26 mouse cellular contexts compared by ENCODE assay signal in the genomic region with DNA sequence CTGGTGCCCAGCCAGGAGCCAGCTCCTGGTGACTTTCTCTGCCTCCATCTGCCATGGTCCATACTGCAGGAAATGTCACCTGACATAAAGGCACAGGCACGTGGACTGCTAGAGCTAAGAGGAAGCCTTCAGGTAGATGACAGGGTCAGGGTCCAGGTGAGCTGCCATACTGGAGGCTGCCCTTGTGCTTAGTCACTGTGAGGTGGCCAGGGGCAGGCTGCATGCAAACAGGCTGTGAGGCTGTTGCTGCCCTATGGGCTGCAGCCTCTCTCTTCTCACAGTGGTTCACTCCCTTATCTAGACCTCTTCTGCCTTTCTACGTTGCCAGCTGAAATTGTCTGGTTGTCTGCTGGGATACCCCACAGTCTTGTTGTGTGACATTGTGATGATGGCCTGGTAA. TPM values are rescaled to one million over a fixed set of nuclear protein-coding genes. Genes with fewer than 3 reads are reported as not detected.
DNase-seq lines count a peak whose midpoint lies in the region; ATAC-seq and TF ChIP-seq lines count a peak whose summit lies in the region.
"Had no signal": no experiment of that assay in that cellular context is flagged by ENCODE, and none has a peak within 500 bp of the region (broad histone marks: within the 10 kb centered on the region; RNA-seq: fewer than 3 reads in every experiment).

No protein-coding gene starts in this region.

- no peaks in the 10 kb centered on the region for H3K27me3 ChIP-seq in liver, embryonic 11.5 days (replicated peaks; ENCODE audit: control insufficient read depth, insufficient read depth, low read length)
- H3K27me3 ChIP-seq in liver, postnatal 0 days (ENCODE audit: insufficient read depth, low read length), result no peaks in the 10 kb centered on the region
- H3K27me3 ChIP-seq in forebrain, postnatal 0 days (ENCODE audit: insufficient read depth, low read length), result no peaks in the 10 kb centered on the region
- H3K27me3 ChIP-seq in forebrain, embryonic 15.5 days, result no peaks in the 10 kb centered on the region
- H3K27me3 ChIP-seq: forebrain, embryonic 12.5 days; heart, embryonic 15.5 days; hindbrain, embryonic 15.5 days; kidney, embryonic 15.5 days; neural tube, embryonic 13.5 days had no signal

- peak; percentile 22 for DNase-seq in gastrocnemius, adult 2 months
- no peak for DNase-seq in gastrocnemius, postnatal 14 days
- no peak for DNase-seq in liver, embryonic 11.5 days (ENCODE audit: low spot score)
- DNase-seq in liver, postnatal 0 days, result no peak
- DNase-seq in forebrain, postnatal 0 days, result no peak
- DNase-seq in layer of hippocampus, adult 8-10 months (ENCODE audit: low spot score in 2 of 2), result no peak
- DNase-seq: adrenal gland, adult 8-10 months; cerebellum, adult 11-12 months; cerebellum, postnatal 14 days; gastrocnemius, postnatal 10 days; heart, adult 11 months; kidney, postnatal 4 days; lung, adult 2 months; lung, postnatal 14 days; right cerebral cortex, adult 18-20 months had no signal

- H3K4me2 ChIP-seq in liver, embryonic 11.5 days, result no peak overlapping the region
- H3K4me2 ChIP-seq in liver, postnatal 0 days (ENCODE audit: low read depth, low read length), result no peak overlapping the region
- no peak overlapping the region for H3K4me2 ChIP-seq in forebrain, postnatal 0 days (ENCODE audit: low read depth)
- no peak overlapping the region for H3K4me2 ChIP-seq in forebrain, embryonic 15.5 days (replicated peaks)
- H3K4me2 ChIP-seq: forebrain, embryonic 12.5 days; heart, embryonic 15.5 days; hindbrain, embryonic 15.5 days; kidney, embryonic 15.5 days; neural tube, embryonic 13.5 days had no signal

- peaks cover 25% of the 10 kb centered on the region for H3K4me1 ChIP-seq in liver, embryonic 11.5 days (replicated peaks; ENCODE audit: control insufficient read depth, insufficient read depth, low read length)
- H3K4me1 ChIP-seq in liver, postnatal 0 days (ENCODE audit: insufficient read depth), result peaks cover 19% of the 10 kb centered on the region
- no peaks in the 10 kb centered on the region for H3K4me1 ChIP-seq in forebrain, postnatal 0 days (ENCODE audit: insufficient read depth)
- H3K4me1 ChIP-seq in forebrain, embryonic 15.5 days, result no peaks in the 10 kb centered on the region
- H3K4me1 ChIP-seq: forebrain, embryonic 12.5 days; hindbrain, embryonic 15.5 days; kidney, embryonic 15.5 days; neural tube, embryonic 13.5 days had no signal

- no peak for TF ChIP-seq CTCF in gastrocnemius, adult 2 months (IDR thresholded peaks at IDR 0.05)
- TF ChIP-seq CTCF in liver, postnatal 0 days (IDR thresholded peaks at IDR 0.05; ENCODE audit: low read depth), result no peak
- TF ChIP-seq CTCF in forebrain, postnatal 0 days (IDR thresholded peaks at IDR 0.05; ENCODE audit: low read depth), result no peak

- TF ChIP-seq EP300 in liver, postnatal 0 days (IDR thresholded peaks at IDR 0.05; ENCODE audit: low read depth), result no peak

- H3K9me3 ChIP-seq in liver, embryonic 11.5 days (ENCODE audit: control insufficient read depth, low read length), result no peaks in the 10 kb centered on the region
- H3K9me3 ChIP-seq in liver, postnatal 0 days (ENCODE audit: low read length), result no peaks in the 10 kb centered on the region
- H3K9me3 ChIP-seq in forebrain, postnatal 0 days (ENCODE audit: low read length), result no peaks in the 10 kb centered on the region
- no peaks in the 10 kb centered on the region for H3K9me3 ChIP-seq in forebrain, embryonic 15.5 days
- H3K9me3 ChIP-seq: forebrain, embryonic 12.5 days; heart, embryonic 15.5 days; hindbrain, embryonic 15.5 days; kidney, embryonic 15.5 days; neural tube, embryonic 13.5 days had no signal

- peak; percentile 71 for ATAC-seq in erythroblast, adult 5-6 weeks (replicated peaks; ENCODE audit: low FRiP score, poor library complexity, severe bottlenecking)
- peak; percentile 56; the same call in 1 of the 2 replicates for ATAC-seq in liver, embryonic 11.5 days (replicated peaks; ENCODE audit: low FRiP score)
- peak; percentile 33 for ATAC-seq in liver, postnatal 0 days
- ATAC-seq in forebrain, postnatal 0 days, result no peak
- no peak for ATAC-seq in forebrain, embryonic 15.5 days (replicated peaks)
- ATAC-seq: activated CD4-positive, CD25-positive, alpha-beta regulatory T cell, adult 4 months; midbrain, embryonic 16.5 days had no signal

- WGBS in liver, embryonic 11.5 days, result 74% methylated on average over 2 of the region's 2 CpGs
- 67% methylated on average over 2 of the region's 2 CpGs for WGBS in liver, postnatal 0 days (ENCODE audit: insufficient replicate concordance)
- WGBS in forebrain, postnatal 0 days, result 91% methylated on average over 2 of the region's 2 CpGs
- 84% methylated on average over 2 of the region's 2 CpGs for WGBS in forebrain, embryonic 15.5 days

- H3K27ac ChIP-seq in gastrocnemius, adult 2 months, result peak overlapping the region; percentile 32
- no peak overlapping the region for H3K27ac ChIP-seq in liver, embryonic 11.5 days (ENCODE audit: low read depth, low read length)
- H3K27ac ChIP-seq in liver, postnatal 0 days (ENCODE audit: low read depth), result no peak overlapping the region
- no peak overlapping the region for H3K27ac ChIP-seq in forebrain, postnatal 0 days (ENCODE audit: low read depth, low read length)
- H3K27ac ChIP-seq in forebrain, embryonic 15.5 days (replicated peaks), result no peak overlapping the region
- H3K27ac ChIP-seq: forebrain, embryonic 12.5 days; heart, embryonic 15.5 days; hindbrain, embryonic 15.5 days; kidney, embryonic 15.5 days; left cerebral cortex, adult 2 months; neural tube, embryonic 13.5 days had no signal

- peaks cover 7% of the 10 kb centered on the region for H3K36me3 ChIP-seq in liver, embryonic 11.5 days (ENCODE audit: control insufficient read depth, insufficient read depth, low read length)
- H3K36me3 ChIP-seq in liver, postnatal 0 days (replicated peaks; ENCODE audit: insufficient read depth, low read length), result peaks cover 28% of the 10 kb centered on the region
- H3K36me3 ChIP-seq in forebrain, postnatal 0 days (ENCODE audit: insufficient read depth), result peaks cover 39% of the 10 kb centered on the region
- peaks cover 18% of the 10 kb centered on the region for H3K36me3 ChIP-seq in forebrain, embryonic 15.5 days

- H3K4me3 ChIP-seq in gastrocnemius, adult 2 months, result no peak overlapping the region
- no peak overlapping the region for H3K4me3 ChIP-seq in liver, embryonic 11.5 days (ENCODE audit: low read depth, low read length)
- H3K4me3 ChIP-seq in liver, postnatal 0 days (ENCODE audit: low read depth, low read length), result no peak overlapping the region
- H3K4me3 ChIP-seq in forebrain, postnatal 0 days (ENCODE audit: low read depth, low read length), result no peak overlapping the region
- no peak overlapping the region for H3K4me3 ChIP-seq in forebrain, embryonic 15.5 days
- H3K4me3 ChIP-seq: forebrain, embryonic 12.5 days; heart, embryonic 15.5 days; hindbrain, embryonic 15.5 days; kidney, embryonic 15.5 days; left cerebral cortex, adult 2 months; myocyte; neural tube, embryonic 13.5 days had no signal

- no peak overlapping the region for H3K9ac ChIP-seq in liver, embryonic 11.5 days (ENCODE audit: low read depth, low read length)
- H3K9ac ChIP-seq in liver, postnatal 0 days (replicated peaks), result no peak overlapping the region
- no peak overlapping the region for H3K9ac ChIP-seq in forebrain, postnatal 0 days
- H3K9ac ChIP-seq in forebrain, embryonic 15.5 days (replicated peaks), result no peak overlapping the region
- H3K9ac ChIP-seq: forebrain, embryonic 12.5 days; heart, embryonic 15.5 days; hindbrain, embryonic 15.5 days; kidney, embryonic 15.5 days; neural tube, embryonic 13.5 days had no signal

- intact Hi-C loops in gastrocnemius, adult 2 months (cut with DNase I), result no loop called here
- intact Hi-C loops in gastrocnemius, postnatal 14 days (cut with DNase I; ENCODE audit: low total_unique reads), result no loop called here

RNA-seq across cellular contexts. Expression of gene Ankrd9, which starts 11.7 kb away (rescaled TPM):
- 100 to 1,000 TPM; 150 to 203 TPM for total RNA-seq in gastrocnemius, adult 2 months (2021)
- total RNA-seq in gastrocnemius, postnatal 14 days (2021), result 100 to 1,000 TPM in 1 of 2 experiments, 10 to 100 TPM in 1; 87.2 to 221 TPM
- total RNA-seq in erythroblast, adult 5-6 weeks (2015; ENCODE audit: low replicate concordance), result 29.8 and 52.2 TPM in 2 replicates
- 66.5 and 82.1 TPM in 2 replicates for total RNA-seq in erythroblast, adult 5-6 weeks (2017; ENCODE audit: low replicate concordance)
- polyA plus RNA-seq in liver, embryonic 11.5 days (2014; fragmentation: Nextera tagmentation; extraction: Ambion mirVana), result 32.9 and 33.3 TPM in 2 replicates
- 15.9 and 16.5 TPM in 2 replicates for polyA plus RNA-seq in liver, postnatal 0 days (2015; fragmentation: Nextera tagmentation; extraction: Ambion mirVana)
- total RNA-seq in forebrain, postnatal 0 days (2014; rRNA removed), result 7.6 and 8.7 TPM in 2 replicates
- polyA plus RNA-seq in forebrain, postnatal 0 days (2015; fragmentation: Nextera tagmentation; extraction: Ambion mirVana), result 7.8 and 10.2 TPM in 2 replicates
- 10 to 100 TPM; 12.5 to 14.0 (median 12.8) TPM for total RNA-seq in layer of hippocampus, adult 8-10 months (2022)
- 5.0 and 6.5 TPM in 2 replicates for polyA plus RNA-seq in forebrain, embryonic 15.5 days (2015; fragmentation: Nextera tagmentation; extraction: Ambion mirVana)

Comparison
In these comparisons a context has a peak if more than half of its experiments do, and no peak if none do; other contexts are left out.
1. ATAC-seq: peak in erythroblast, adult 5-6 weeks (single experiment), liver, embryonic 11.5 days (single experiment) and liver, postnatal 0 days (single experiment); none in forebrain, postnatal 0 days (single experiment) and forebrain, embryonic 15.5 days (single experiment).